Mouse (Mus musculus): Measurements from ENCODE around the gene Trnt1. TPM values are rescaled to one million over a fixed set of nuclear protein-coding genes. Genes with fewer than 3 reads are reported as not detected.

Trnt1 gene
- total RNA-seq, 2 experiments from 2014 or later = 52.4 to 61.7 TPM

GRCm38 (mm10) chr6:106770046-106770445, 1.1 kb downstream of the Trnt1 start:
- intact Hi-C loops (cut with DNase I) = no loop called here
- DNase-seq = no peak

- intact Hi-C loops (cut with DNase I) = no loop called here
- DNase-seq = no peak
These were observed 18.2 kb downstream of the Trnt1 start for GRCm38 (mm10) chr6:106787138-106787537.

- intact Hi-C loops (cut with DNase I) = no loop called here
- no peak for DNase-seq
These were observed 22.5 kb downstream of the Trnt1 start for GRCm38 (mm10) chr6:106791429-106791828.

GRCm38 (mm10) chr6:106792486-106792885, 23.6 kb downstream of the Trnt1 start:
- intact Hi-C loops (cut with DNase I) = no loop called here
- no peak for DNase-seq

GRCm38 (mm10) chr6:106793088-106793487, 24.2 kb downstream of the Trnt1 start:
- DNase-seq = no peak
- intact Hi-C loops (cut with DNase I) = no loop called here

- no peak for DNase-seq
- intact Hi-C loops (cut with DNase I) = no loop called here
These were observed 24.7 kb downstream of the Trnt1 start for GRCm38 (mm10) chr6:106793621-106794020.

- intact Hi-C loops (cut with DNase I) = no loop called here
- no peak for DNase-seq
These were observed 25.3 kb downstream of the Trnt1 start for GRCm38 (mm10) chr6:106794094-106794814.

GRCm38 (mm10) chr6:106799333-106800226, 30.7 kb downstream of the Trnt1 start, which contains the start of gene Crbn:
Crbn (minus strand) TSS chr6:106800077.
- DNase-seq = peak; percentile 93
- intact Hi-C loops (cut with DNase I) = loop anchor here (10.0 kb wide), 3 partner anchors 735 to 1605 kb away; no protein-coding TSS in a partner anchor

- intact Hi-C loops (cut with DNase I) = loop anchor here (10.0 kb wide), 3 partner anchors 735 to 1605 kb away; no protein-coding TSS in a partner anchor
- DNase-seq = no peak
These were observed 31.3 kb downstream of the Trnt1 start for GRCm38 (mm10) chr6:106800227-106800557.

- peak; percentile 6 for DNase-seq
- intact Hi-C loops (cut with DNase I) = loop anchor here (5.0 to 10.0 kb wide), 4 partner anchors 730 to 1600 kb away; no protein-coding TSS in a partner anchor
These were observed 36.0 kb downstream of the Trnt1 start for GRCm38 (mm10) chr6:106804904-106805303.

GRCm38 (mm10) chr6:106809161-106809560, 40.2 kb downstream of the Trnt1 start:
- intact Hi-C loops (cut with DNase I) = loop anchor here (5.0 to 10.0 kb wide), 4 partner anchors 726 to 1596 kb away; no protein-coding TSS in a partner anchor
- DNase-seq = no peak

- intact Hi-C loops (cut with DNase I) = no loop called here
- no peak for DNase-seq
These were observed 41.8 kb downstream of the Trnt1 start for GRCm38 (mm10) chr6:106810686-106811085.

GRCm38 (mm10) chr6:106819246-106819645, 50.3 kb downstream of the Trnt1 start:
- intact Hi-C loops (cut with DNase I) = no loop called here
- no peak for DNase-seq

- no peak for DNase-seq
- intact Hi-C loops (cut with DNase I) = loop anchor here (5.0 kb wide), 1 partner anchor 1232 kb away; no protein-coding TSS in a partner anchor
These were observed 51.0 kb downstream of the Trnt1 start for GRCm38 (mm10) chr6:106819906-106820305.

GRCm38 (mm10) chr6:106820566-106820965, 51.6 kb downstream of the Trnt1 start:
- intact Hi-C loops (cut with DNase I) = loop anchor here (5.0 kb wide), 1 partner anchor 1232 kb away; no protein-coding TSS in a partner anchor

GRCm38 (mm10) chr6:106822329-106822728, 53.4 kb downstream of the Trnt1 start:
- DNase-seq = peak; percentile 45
- intact Hi-C loops (cut with DNase I) = loop anchor here (5.0 kb wide), 1 partner anchor 1230 kb away; no protein-coding TSS in a partner anchor

More at GRCm38 (mm10) chr6:106820566-106820965, 51.6 kb downstream of the Trnt1 start:
- DNase-seq = no peak

Other genes starting within 250 kb of the Trnt1 start
- gene Il5ra, start 20.1 kb upstream of the Trnt1 start, total RNA-seq (2021) = not detected
- gene Crbn, start 31.0 kb downstream of the Trnt1 start, total RNA-seq (2021) = 10 to 100 TPM; 61.7 to 64.3 TPM

Measured in left cerebral cortex, postnatal 4 days (tissue).